ENCODE assay signal across 23 mouse cellular contexts in the genomic region with DNA sequence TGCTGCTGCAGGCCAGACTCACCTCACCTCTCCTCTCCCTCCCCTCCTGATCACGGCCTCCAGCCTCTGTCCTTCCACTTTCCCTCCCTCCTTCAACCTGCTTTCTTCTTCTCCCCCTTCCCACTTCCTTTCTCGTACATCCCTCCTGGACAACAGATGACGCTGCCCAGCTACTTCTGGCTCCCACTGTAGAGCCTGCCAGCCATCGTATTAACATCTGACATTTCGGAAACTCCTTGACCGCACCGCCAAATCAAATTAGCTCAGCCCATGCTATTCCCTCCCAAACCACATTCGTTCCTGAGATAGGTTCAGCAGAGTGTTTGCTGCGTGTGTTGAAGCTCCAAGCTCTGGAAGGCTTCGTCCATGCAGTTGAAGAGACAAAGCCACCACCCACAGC.
DNase-seq lines count a peak whose midpoint lies in the region; ATAC-seq and TF ChIP-seq lines count a peak whose summit lies in the region.
"Had no signal": no experiment of that assay in that cellular context is flagged by ENCODE, and none has a peak within 500 bp of the region (broad histone marks: within the 10 kb centered on the region; RNA-seq: fewer than 3 reads in every experiment).

No protein-coding gene starts in this region.

- H3K4me2 ChIP-seq in hindbrain, embryonic 13.5 days: no peak overlapping the region
- no peak overlapping the region for H3K4me2 ChIP-seq in hindbrain, embryonic 16.5 days (ENCODE audit: low read length)
- H3K4me2 ChIP-seq in midbrain, postnatal 0 days (ENCODE audit: low read depth, low read length, poor library complexity, severe bottlenecking): no peak overlapping the region
- H3K4me2 ChIP-seq in midbrain, embryonic 15.5 days: no peak overlapping the region
- H3K4me2 ChIP-seq in neural tube, embryonic 15.5 days: no peak overlapping the region
- H3K4me2 ChIP-seq: embryonic facial prominence, embryonic 12.5 days; forebrain, embryonic 13.5 days; forebrain, embryonic 15.5 days had no signal

- no peak for DNase-seq in kidney, adult 2 months
- DNase-seq in kidney, postnatal 25 days: no peak
- peak; percentile 49 for DNase-seq in midbrain, postnatal 0 days (ENCODE audit: low spot score)
- peak; percentile 62 for DNase-seq in MN1 (ENCODE audit: low spot score)
- DNase-seq: adrenal gland, adult 8-10 months; adrenal gland, postnatal 14 days; adrenal gland, postnatal 36 days; cerebellum, adult 11 months; cerebellum, adult 18-20 months; cerebellum, adult 8-10 months; cerebellum, adult 9-11 months; cerebellum, postnatal 25 days; forebrain, postnatal 0 days had no signal

- WGBS in hindbrain, embryonic 13.5 days: 86% methylated on average over 10 of the region's 10 CpGs
- 71% methylated on average over 10 of the region's 10 CpGs for WGBS in hindbrain, embryonic 16.5 days
- 65% methylated on average over 10 of the region's 10 CpGs for WGBS in kidney, adult 2 months
- WGBS in midbrain, postnatal 0 days: 75% methylated on average over 10 of the region's 10 CpGs
- 84% methylated on average over 10 of the region's 10 CpGs for WGBS in midbrain, embryonic 15.5 days
- WGBS in neural tube, embryonic 15.5 days: 87% methylated on average over 10 of the region's 10 CpGs

- H3K9me3 ChIP-seq in hindbrain, embryonic 13.5 days: no peaks in the 10 kb centered on the region
- no peaks in the 10 kb centered on the region for H3K9me3 ChIP-seq in hindbrain, embryonic 16.5 days (ENCODE audit: control insufficient read depth, low read length)
- no peaks in the 10 kb centered on the region for H3K9me3 ChIP-seq in midbrain, postnatal 0 days (ENCODE audit: low read length)
- no peaks in the 10 kb centered on the region for H3K9me3 ChIP-seq in midbrain, embryonic 15.5 days
- no peaks in the 10 kb centered on the region for H3K9me3 ChIP-seq in neural tube, embryonic 15.5 days (replicated peaks)
- H3K9me3 ChIP-seq: embryonic facial prominence, embryonic 10.5 days; embryonic facial prominence, embryonic 12.5 days; forebrain, embryonic 13.5 days; forebrain, embryonic 15.5 days had no signal

- no peak overlapping the region for H3K9ac ChIP-seq in hindbrain, embryonic 13.5 days
- H3K9ac ChIP-seq in hindbrain, embryonic 16.5 days (ENCODE audit: low read depth, low read length): no peak overlapping the region
- H3K9ac ChIP-seq in midbrain, postnatal 0 days (replicated peaks; ENCODE audit: low read length, poor library complexity, severe bottlenecking): no peak overlapping the region
- no peak overlapping the region for H3K9ac ChIP-seq in midbrain, embryonic 15.5 days
- no peak overlapping the region for H3K9ac ChIP-seq in neural tube, embryonic 15.5 days (replicated peaks)
- H3K9ac ChIP-seq: embryonic facial prominence, embryonic 12.5 days; forebrain, embryonic 13.5 days; forebrain, embryonic 15.5 days; forebrain, postnatal 0 days had no signal

- no peak for TF ChIP-seq POLR2A in kidney, adult 2 months (IDR thresholded peaks at IDR 0.05; ENCODE audit: low read depth, low read length)

- TF ChIP-seq CTCF in kidney, adult 2 months (conservative IDR thresholded peaks at IDR 0.05; ENCODE audit: insufficient read depth, insufficient read length, low read depth, low read length): no peak
- no peak for TF ChIP-seq CTCF in midbrain, postnatal 0 days (IDR thresholded peaks at IDR 0.05)

- peaks cover 10% of the 10 kb centered on the region for H3K4me1 ChIP-seq in hindbrain, embryonic 13.5 days (replicated peaks)
- peaks cover 4% of the 10 kb centered on the region; the same call in 1 of the 2 replicates for H3K4me1 ChIP-seq in hindbrain, embryonic 16.5 days (ENCODE audit: control insufficient read depth, insufficient read depth, low read depth, low read length)
- H3K4me1 ChIP-seq in kidney, adult 2 months (ENCODE audit: control insufficient read depth, insufficient read depth, low read length): no peaks in the 10 kb centered on the region
- no peaks in the 10 kb centered on the region for H3K4me1 ChIP-seq in midbrain, postnatal 0 days (ENCODE audit: insufficient read depth, low read length)
- H3K4me1 ChIP-seq in midbrain, embryonic 15.5 days: peaks cover 13% of the 10 kb centered on the region
- peaks cover 9% of the 10 kb centered on the region for H3K4me1 ChIP-seq in neural tube, embryonic 15.5 days

- no peak overlapping the region for H3K4me3 ChIP-seq in hindbrain, embryonic 13.5 days
- no peak overlapping the region for H3K4me3 ChIP-seq in hindbrain, embryonic 16.5 days (ENCODE audit: low read length)
- no peak overlapping the region for H3K4me3 ChIP-seq in kidney, adult 2 months (ENCODE audit: insufficient read depth, low read depth, low read length)
- H3K4me3 ChIP-seq in midbrain, postnatal 0 days (ENCODE audit: low read depth, low read length): no peak overlapping the region
- no peak overlapping the region for H3K4me3 ChIP-seq in midbrain, embryonic 15.5 days
- H3K4me3 ChIP-seq in neural tube, embryonic 15.5 days (replicated peaks): no peak overlapping the region
- H3K4me3 ChIP-seq: embryonic facial prominence, embryonic 10.5 days; embryonic facial prominence, embryonic 12.5 days; forebrain, embryonic 13.5 days; forebrain, embryonic 15.5 days had no signal

- no peaks in the 10 kb centered on the region for H3K36me3 ChIP-seq in hindbrain, embryonic 13.5 days
- H3K36me3 ChIP-seq in hindbrain, embryonic 16.5 days (ENCODE audit: control insufficient read depth, insufficient read depth, low read length): no peaks in the 10 kb centered on the region
- H3K36me3 ChIP-seq in kidney, adult 2 months (ENCODE audit: control insufficient read depth, insufficient read depth, low read length): no peaks in the 10 kb centered on the region
- H3K36me3 ChIP-seq in midbrain, postnatal 0 days (ENCODE audit: insufficient read depth, low read length): no peaks in the 10 kb centered on the region
- H3K36me3 ChIP-seq in midbrain, embryonic 15.5 days (replicated peaks): no peaks in the 10 kb centered on the region
- no peaks in the 10 kb centered on the region for H3K36me3 ChIP-seq in neural tube, embryonic 15.5 days
- H3K36me3 ChIP-seq: embryonic facial prominence, embryonic 10.5 days; embryonic facial prominence, embryonic 12.5 days; forebrain, embryonic 15.5 days had no signal

- H3K27ac ChIP-seq in hindbrain, embryonic 13.5 days: 0 out of 2 replicates have a peak overlapping the region, but pooled peaks have one; percentile 8
- H3K27ac ChIP-seq in hindbrain, embryonic 16.5 days (ENCODE audit: low read depth, low read length): no peak overlapping the region
- peak overlapping the region; percentile 13 for H3K27ac ChIP-seq in kidney, adult 2 months (ENCODE audit: insufficient read depth, low read depth, low read length)
- H3K27ac ChIP-seq in midbrain, postnatal 0 days (ENCODE audit: low read depth, low read length): 0 out of 2 replicates have a peak overlapping the region, but pooled peaks have one; percentile 26
- H3K27ac ChIP-seq in midbrain, embryonic 15.5 days: no peak overlapping the region
- no peak overlapping the region; the same call in 1 of the 2 replicates for H3K27ac ChIP-seq in neural tube, embryonic 15.5 days (replicated peaks)
- H3K27ac ChIP-seq: embryonic facial prominence, embryonic 10.5 days; embryonic facial prominence, embryonic 12.5 days; forebrain, embryonic 13.5 days; forebrain, embryonic 15.5 days had no signal

- no peaks in the 10 kb centered on the region for H3K27me3 ChIP-seq in hindbrain, embryonic 13.5 days
- no peaks in the 10 kb centered on the region for H3K27me3 ChIP-seq in hindbrain, embryonic 16.5 days (replicated peaks; ENCODE audit: control insufficient read depth, insufficient read depth, low read length)
- no peaks in the 10 kb centered on the region for H3K27me3 ChIP-seq in kidney, adult 2 months (replicated peaks; ENCODE audit: control insufficient read depth, insufficient read depth, low read length)
- H3K27me3 ChIP-seq in midbrain, postnatal 0 days (ENCODE audit: insufficient read depth, low read length): no peaks in the 10 kb centered on the region
- H3K27me3 ChIP-seq in midbrain, embryonic 15.5 days (replicated peaks): no peaks in the 10 kb centered on the region
- no peaks in the 10 kb centered on the region for H3K27me3 ChIP-seq in neural tube, embryonic 15.5 days (replicated peaks)
- H3K27me3 ChIP-seq: embryonic facial prominence, embryonic 12.5 days; forebrain, embryonic 13.5 days; forebrain, embryonic 15.5 days; Patski had no signal

- ATAC-seq in hindbrain, embryonic 13.5 days (ENCODE audit: low FRiP score): no peak
- no peak for ATAC-seq in hindbrain, embryonic 16.5 days
- ATAC-seq in midbrain, postnatal 0 days (ENCODE audit: low FRiP score): no peak
- ATAC-seq in midbrain, embryonic 15.5 days (replicated peaks): no peak
- no peak for ATAC-seq in neural tube, embryonic 15.5 days (ENCODE audit: low FRiP score)
- ATAC-seq: activated CD4-positive, CD25-positive, alpha-beta regulatory T cell, adult 4 months; forebrain, embryonic 13.5 days; forebrain, embryonic 15.5 days; forebrain, postnatal 0 days; Patski had no signal

Comparison
In these comparisons a context has a peak if more than half of its experiments do, and no peak if none do; other contexts are left out.
1. H3K27ac ChIP-seq: peak in hindbrain, embryonic 13.5 days (single experiment), kidney, adult 2 months (single experiment) and midbrain, postnatal 0 days (single experiment); none in hindbrain, embryonic 16.5 days (single experiment), midbrain, embryonic 15.5 days (single experiment) and neural tube, embryonic 15.5 days (single experiment).
2. DNase-seq: peak in midbrain, postnatal 0 days (single experiment) and MN1 (single experiment); none in kidney, adult 2 months (single experiment) and kidney, postnatal 25 days (0 of 2).